Mouse (Mus musculus) yolk sac, embryonic 10.5 days (tissue): ENCODE data around the gene Auts2.

Experiments used
- DNase-seq: peaks from one replicate; pipeline ENCODE4 v3.0.0-alpha.2; 2017; ENCODE audit warnings: low spot score

Auts2 gene

GRCm38 (mm10) chr5:131913562-131913961 lies 629.6 kb downstream of the Auts2 start:
- no peak for DNase-seq

GRCm38 (mm10) chr5:131912983-131913382 lies 630.2 kb downstream of the Auts2 start:
- DNase-seq, result no peak

- no peak for DNase-seq
Observed at GRCm38 (mm10) chr5:131906313-131906712, 636.8 kb downstream of the Auts2 start.

GRCm38 (mm10) chr5:131904478-131904877 lies 638.7 kb downstream of the Auts2 start:
- peak; percentile 5 for DNase-seq

DNA sequence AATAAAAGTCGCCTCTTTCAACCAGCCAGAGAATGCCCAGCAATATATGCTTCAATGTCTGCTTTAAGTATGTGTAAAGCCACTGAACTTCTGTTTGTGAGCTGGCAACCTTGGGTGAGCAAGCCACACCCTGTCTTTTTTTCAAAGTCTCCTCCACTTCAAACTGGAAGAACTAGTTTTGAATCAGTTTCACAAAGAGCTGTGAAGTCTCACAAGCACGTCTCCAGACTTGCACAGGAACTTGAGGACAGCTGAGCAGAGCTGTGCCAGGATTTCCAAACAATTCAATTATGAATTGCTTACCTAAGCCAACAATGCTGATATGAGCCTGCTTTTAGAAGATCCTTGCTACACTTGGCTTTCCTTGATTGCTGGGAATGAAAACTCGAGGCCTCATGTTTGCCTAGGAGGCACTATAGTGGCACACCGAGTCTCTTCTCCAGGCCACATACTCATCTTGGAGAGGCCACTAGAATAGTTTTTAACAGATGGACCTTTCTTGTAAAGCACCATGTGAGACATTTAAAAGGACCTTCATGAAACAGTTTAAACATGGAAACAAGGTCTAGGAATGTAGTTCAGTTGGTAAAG lies 645.0 kb downstream of the Auts2 start:
- no peak for DNase-seq

GRCm38 (mm10) chr5:131886636-131887035 lies 656.5 kb downstream of the Auts2 start:
- DNase-seq, result no peak

DNA sequence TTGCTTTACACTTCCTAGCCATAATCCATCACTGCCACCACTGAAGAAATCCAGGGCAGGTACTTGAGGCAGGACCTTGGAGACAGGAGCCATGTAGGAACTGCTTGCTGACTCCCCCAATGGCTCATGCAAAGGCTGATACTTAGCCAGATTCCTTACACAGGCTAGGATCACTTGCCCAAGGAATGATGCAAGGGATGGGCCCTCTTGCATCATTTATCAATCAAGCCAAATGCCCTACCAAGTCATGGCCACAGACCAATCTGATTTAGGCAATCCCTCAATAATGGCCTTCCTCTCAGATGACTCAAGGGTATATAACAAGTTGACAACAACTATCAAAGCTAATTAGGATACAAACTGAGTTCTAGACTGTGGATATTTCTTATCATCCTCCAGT lies 666.6 kb downstream of the Auts2 start:
- no peak for DNase-seq

GRCm38 (mm10) chr5:131875976-131876375 lies 667.2 kb downstream of the Auts2 start:
- no peak for DNase-seq

DNA sequence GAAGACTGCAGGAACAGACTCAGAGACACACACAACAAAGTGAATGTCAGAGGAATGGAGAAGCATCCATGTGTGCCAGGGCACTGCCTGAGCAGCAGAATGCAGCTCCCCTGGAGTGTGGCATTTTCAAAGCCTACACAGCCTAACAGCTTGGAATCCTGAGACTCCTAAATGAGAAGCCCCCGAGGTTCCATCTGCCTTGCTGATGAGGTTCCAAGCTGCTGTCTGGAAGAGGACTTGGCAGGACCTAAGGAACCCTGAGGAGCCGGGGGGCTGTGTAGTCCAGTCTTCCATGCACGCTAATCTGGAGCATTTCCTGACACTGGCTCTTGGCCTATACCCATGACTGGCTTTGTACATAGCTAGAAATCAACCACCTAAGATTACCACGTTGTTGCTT lies 670.0 kb downstream of the Auts2 start:
- no peak for DNase-seq

GRCm38 (mm10) chr5:131869711-131870499 lies 673.2 kb downstream of the Auts2 start:
- DNase-seq, result no peak

DNA sequence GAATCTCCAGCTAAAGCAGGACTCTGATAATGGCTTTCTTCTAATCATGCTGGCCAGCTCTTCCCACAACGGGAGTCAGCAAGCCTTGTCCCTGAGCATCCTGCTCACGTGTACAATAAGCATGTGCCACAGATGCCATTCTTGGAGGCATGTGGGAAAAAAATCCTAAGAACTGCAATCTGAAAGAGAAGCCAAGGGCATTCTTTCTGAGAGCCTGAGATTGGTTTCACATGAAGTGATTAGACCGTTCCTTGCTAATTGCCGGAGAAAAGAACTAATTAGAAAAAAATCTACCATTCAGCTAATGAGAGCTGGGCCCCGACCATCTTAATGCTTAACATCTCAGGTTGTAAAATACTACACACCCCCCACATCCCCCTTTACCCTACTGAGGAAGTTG lies 677.9 kb downstream of the Auts2 start:
- DNase-seq, result no peak

- DNase-seq, result no peak
Observed at GRCm38 (mm10) chr5:131857976-131858375, 685.2 kb downstream of the Auts2 start.

DNA sequence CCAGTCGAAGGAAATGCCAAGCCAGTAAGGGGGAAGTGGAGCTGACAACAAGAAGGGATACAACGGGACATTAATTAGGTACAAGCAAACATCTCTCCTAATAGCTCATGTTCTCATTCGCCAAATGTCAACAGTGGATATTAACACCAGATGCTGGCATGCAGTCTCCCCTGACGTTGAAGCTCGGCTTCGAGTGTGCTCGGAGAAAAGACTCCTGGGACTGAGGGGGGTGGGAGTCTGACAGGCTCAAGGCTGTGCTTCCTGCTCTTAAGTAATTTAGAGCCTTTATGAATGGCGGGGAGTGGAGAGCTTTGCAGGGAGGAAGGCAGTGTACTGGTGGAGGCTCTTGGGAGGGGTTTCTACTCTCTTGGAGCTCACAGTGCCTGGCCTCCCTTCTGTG lies 687.8 kb downstream of the Auts2 start:
- DNase-seq, result peak; percentile 25

DNA sequence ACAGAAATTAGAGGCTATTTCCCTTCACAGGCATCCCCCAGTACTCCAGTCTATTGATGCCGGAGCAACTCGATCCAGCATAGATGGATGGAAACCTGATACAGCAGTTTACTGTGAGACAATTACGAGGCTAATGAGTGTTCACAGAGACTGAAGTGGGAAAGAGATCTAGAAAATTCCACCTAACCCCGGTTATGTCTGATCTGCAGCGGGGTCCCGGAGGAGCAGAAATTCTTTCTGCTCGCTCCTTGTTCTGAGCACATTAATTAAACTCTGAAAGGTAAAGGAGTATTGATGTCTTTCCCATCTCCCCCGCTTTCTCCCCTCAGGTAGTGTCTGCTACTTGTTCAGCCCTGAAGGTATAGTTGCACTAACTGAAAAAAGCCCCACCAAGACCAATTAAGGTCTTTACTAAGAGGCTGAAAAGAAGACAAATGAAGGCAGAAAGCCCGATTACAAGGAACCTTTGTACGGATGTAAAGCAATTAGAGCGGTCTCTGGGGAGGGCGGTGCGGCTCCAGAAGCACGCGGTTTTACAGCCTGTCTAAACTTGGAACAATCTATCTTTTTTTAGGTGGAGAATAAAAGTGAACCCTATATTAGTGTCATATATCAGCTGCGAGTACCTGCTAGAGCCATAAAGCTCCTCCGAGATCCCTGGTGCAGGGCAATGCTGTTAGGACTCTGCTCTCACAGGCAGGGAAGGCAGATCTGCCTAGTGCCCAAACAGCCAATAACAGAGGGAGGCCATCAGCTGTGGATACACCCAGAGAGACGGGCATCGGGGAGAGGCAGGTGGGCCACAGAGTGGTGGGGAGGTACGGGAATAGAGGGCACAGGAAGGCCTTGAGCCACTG lies 691.3 kb downstream of the Auts2 start:
- no peak for DNase-seq

DNA sequence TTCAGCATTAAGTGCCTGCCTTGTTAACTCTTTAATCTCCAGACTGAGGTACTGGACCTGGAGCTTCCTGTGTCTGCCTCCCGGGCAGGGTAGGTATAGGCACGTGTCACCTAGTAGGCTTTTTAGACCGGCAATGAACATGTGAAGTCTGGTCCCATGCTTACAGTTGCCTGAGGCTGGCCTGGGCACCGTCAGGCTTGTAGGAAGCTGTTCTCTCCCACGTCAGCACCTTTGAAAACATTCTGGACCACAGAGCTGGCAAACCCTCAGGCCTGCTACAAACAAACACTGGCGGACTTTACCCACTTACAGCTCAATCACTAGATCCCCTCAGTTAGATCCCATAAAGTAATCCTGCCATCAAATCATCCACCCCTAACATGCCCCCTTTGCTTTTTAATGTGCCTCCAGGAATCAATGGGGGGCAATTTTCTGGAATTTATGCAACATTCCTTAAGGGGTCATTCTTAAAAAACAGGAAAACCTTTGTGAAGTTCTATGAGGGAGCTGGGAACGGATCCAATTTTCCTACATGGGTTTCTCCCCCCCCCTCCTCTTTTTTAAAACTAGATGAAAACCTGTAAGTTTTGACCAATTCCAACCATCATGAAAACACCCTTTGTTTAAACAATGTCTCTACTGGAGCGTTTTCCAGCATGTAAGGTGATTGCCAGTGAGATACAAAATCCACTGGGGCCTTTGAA lies 692.4 kb downstream of the Auts2 start:
- DNase-seq, result no peak

- DNase-seq, result no peak
Observed at GRCm38 (mm10) chr5:131849644-131850043, 693.5 kb downstream of the Auts2 start.

GRCm38 (mm10) chr5:131844519-131844800 lies 698.7 kb downstream of the Auts2 start:
- DNase-seq, result no peak

- DNase-seq, result no peak
Observed at GRCm38 (mm10) chr5:131843766-131844518, 699.2 kb downstream of the Auts2 start.

DNA sequence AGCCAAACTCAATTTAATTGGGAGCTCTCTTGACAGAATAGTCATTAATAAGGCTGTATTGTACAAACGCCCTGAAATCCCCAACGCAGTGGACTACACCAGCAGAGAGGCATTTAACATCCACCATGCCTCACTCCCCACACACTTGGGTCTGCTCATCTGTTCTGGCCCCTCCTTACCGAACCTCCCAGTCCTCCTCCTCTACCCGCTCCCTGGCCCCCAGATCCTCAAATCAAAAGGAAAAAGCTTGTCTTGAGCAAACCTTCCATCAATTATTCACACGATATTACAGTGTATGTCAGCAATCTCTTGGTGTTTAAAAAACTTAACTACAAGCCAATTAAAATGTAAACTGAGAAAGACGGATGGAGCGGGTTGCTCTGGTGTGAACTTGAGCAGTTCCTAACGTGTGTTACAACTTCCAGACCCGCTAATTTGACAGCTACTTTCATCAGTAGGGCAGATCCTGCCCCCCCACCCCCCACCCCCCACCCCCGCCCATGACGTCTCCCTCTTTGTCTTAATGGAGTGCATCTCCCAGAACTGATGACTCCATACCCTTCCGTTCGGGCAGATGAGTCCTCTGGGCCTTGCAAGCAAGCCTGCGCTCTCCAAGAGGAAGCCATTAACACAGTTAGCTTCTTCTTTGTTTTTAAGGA lies 703.4 kb downstream of the Auts2 start:
- no peak for DNase-seq

GRCm38 (mm10) chr5:131839023-131839422 lies 704.1 kb downstream of the Auts2 start:
- DNase-seq, result no peak

DNA sequence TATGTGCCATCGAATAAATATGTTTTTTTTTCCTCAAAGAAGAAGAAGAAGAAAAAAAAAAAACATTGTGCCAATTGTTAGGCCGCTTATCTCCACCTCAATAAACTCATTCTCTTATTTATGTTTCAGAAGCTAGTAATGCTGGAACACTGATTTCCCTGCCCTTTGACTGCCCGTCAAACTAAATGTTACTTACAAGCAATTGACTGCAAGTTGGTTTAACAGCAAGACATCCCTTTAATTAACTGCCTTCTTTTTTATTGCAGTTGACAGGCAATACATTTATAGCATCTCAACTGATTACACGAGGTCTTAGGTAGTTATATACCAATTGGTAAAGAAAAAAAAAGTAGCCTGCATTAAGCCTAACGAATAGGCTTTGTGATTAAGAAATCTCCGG lies 705.1 kb downstream of the Auts2 start:
- no peak for DNase-seq
